Comparison of ENCODE assay signal across 36 mouse cellular contexts in genomic region chrX:126773511-126773910, GRCm38 (mm10). TPM values are rescaled to one million over a fixed set of nuclear protein-coding genes. Genes with fewer than 3 reads are reported as not detected.
"Had no signal": no experiment of that assay in that cellular context is flagged by ENCODE, and none has a peak within 500 bp of the region (broad histone marks: within the 10 kb centered on the region; RNA-seq: fewer than 3 reads in every experiment).

No protein-coding gene starts in this region.

RNA-seq across cellular contexts. Expression of gene 4932411N23Rik, which starts 42.2 kb away (rescaled TPM):
- total RNA-seq: gastrocnemius, adult 8-10 months; gastrocnemius, postnatal 25 days; gastrocnemius, postnatal 4 days; granulocyte monocyte progenitor cell, adult 5-6 weeks; heart, adult 2 months; heart, postnatal 25 days; hematopoietic stem cell, adult 5-6 weeks; hindbrain, postnatal 0 days; layer of hippocampus, adult 18-20 months; layer of hippocampus, adult 8-10 months; layer of hippocampus, postnatal 14 days; layer of hippocampus, postnatal 36 days; left cerebral cortex, adult 18-20 months; left cerebral cortex, adult 8-10 months; left cerebral cortex, postnatal 10 days; left cerebral cortex, postnatal 25 days; left cerebral cortex, postnatal 4 days; liver, adult 2 months had no signal
- polyA plus RNA-seq: forebrain, embryonic 16.5 days; frontal cortex, adult 2 months; heart, adult 2 months; heart, embryonic 11.5 days; heart, embryonic 13.5 days; heart, embryonic 15.5 days; heart, postnatal 0 days; hindbrain, embryonic 11.5 days; hindbrain, embryonic 13.5 days; hindbrain, embryonic 15.5 days; hindbrain, postnatal 0 days; intestine, embryonic 14.5 days; intestine, embryonic 16.5 days; kidney, adult 2 months; kidney, embryonic 15.5 days; kidney, postnatal 0 days; large intestine, adult 2 months; limb, embryonic 11.5 days; limb, embryonic 13.5 days; limb, embryonic 15.5 days; liver, adult 2 months had no signal
